Mouse (Mus musculus): ENCODE data around the gene Tmem251.

DNA sequence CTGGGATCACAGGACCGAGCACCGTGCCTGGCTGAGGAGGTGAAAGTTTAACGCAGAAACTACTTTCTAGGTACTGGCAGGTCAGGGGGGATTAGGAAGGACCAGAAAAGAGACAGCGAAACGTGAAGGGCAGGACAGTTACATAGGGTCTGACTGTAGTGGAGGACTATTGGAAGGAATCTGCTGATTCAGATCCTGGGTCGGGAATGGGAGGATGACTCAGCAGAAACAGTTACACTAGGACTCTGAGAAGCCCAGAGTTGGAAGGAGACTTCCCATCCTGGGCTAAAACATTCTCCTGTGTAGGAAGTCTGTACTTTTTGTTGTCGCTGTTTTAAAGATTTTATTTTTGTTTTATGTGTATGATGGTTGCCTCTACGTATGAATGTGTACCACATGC is 28.0 kb downstream of the Tmem251 start:
- no peak for TF ChIP-seq GATA1 (IDR thresholded peaks at IDR 0.05; ENCODE audit: low read length)
- TF ChIP-seq TAL1 (IDR thresholded peaks at IDR 0.05; ENCODE audit: low read length) = no peak
